ENCODE assay signal across 13 mouse cellular contexts in the genomic region with DNA sequence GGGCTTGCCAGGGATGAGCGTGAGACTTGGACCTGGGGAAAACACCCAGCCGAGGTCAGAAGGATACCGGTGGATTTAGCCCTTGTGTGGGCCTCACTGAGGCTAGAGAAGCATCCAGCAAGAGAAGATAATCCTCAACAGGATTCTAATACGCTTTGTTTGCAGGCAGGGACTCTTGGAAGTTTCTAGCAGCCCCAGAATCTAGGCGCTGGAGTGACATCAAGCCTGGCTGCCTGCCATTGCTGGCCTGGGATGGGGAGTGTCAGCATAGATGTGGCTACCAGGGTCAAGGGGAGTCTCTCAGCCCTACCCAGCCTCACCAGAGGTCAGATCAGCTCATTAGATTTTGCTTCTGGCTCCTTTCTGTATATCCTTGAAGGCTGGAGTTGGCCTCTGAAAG.
DNase-seq lines count a peak whose midpoint lies in the region; ATAC-seq and TF ChIP-seq lines count a peak whose summit lies in the region.
"Had no signal": no experiment of that assay in that cellular context is flagged by ENCODE, and none has a peak within 500 bp of the region (broad histone marks: within the 10 kb centered on the region; RNA-seq: fewer than 3 reads in every experiment).

No protein-coding gene starts in this region.

- peak overlapping the region; percentile 25 for H3K4me3 ChIP-seq in limb, embryonic 12.5 days (replicated peaks)
- no peak overlapping the region for H3K4me3 ChIP-seq in hindbrain, postnatal 0 days (ENCODE audit: low read length)
- H3K4me3 ChIP-seq: embryonic facial prominence, embryonic 15.5 days; liver, embryonic 13.5 days had no signal

- H3K36me3 ChIP-seq in limb, embryonic 12.5 days, result no peaks in the 10 kb centered on the region
- no peaks in the 10 kb centered on the region for H3K36me3 ChIP-seq in hindbrain, postnatal 0 days (ENCODE audit: insufficient read depth, low read length)
- H3K36me3 ChIP-seq: embryonic facial prominence, embryonic 15.5 days; liver, embryonic 13.5 days had no signal

- H3K27ac ChIP-seq in limb, embryonic 12.5 days, result peak overlapping the region; percentile 84
- no peak overlapping the region for H3K27ac ChIP-seq in hindbrain, postnatal 0 days
- H3K27ac ChIP-seq: embryonic facial prominence, embryonic 15.5 days; liver, embryonic 13.5 days had no signal

- H3K4me2 ChIP-seq in limb, embryonic 12.5 days, result peak overlapping the region; percentile 42
- no peak overlapping the region for H3K4me2 ChIP-seq in hindbrain, postnatal 0 days (ENCODE audit: low read depth, low read length)
- H3K4me2 ChIP-seq: embryonic facial prominence, embryonic 15.5 days; liver, embryonic 13.5 days had no signal

- peaks cover 61% of the 10 kb centered on the region for H3K4me1 ChIP-seq in limb, embryonic 12.5 days (replicated peaks)
- peaks cover 5% of the 10 kb centered on the region; the same call in 1 of the 2 replicates for H3K4me1 ChIP-seq in hindbrain, postnatal 0 days (ENCODE audit: insufficient read depth, low read length)
- H3K4me1 ChIP-seq: liver, embryonic 13.5 days had no signal

- WGBS in limb, embryonic 12.5 days, result 49% methylated on average over 5 of the region's 5 CpGs
- WGBS in hindbrain, postnatal 0 days, result 66% methylated on average over 5 of the region's 5 CpGs

- peaks cover 8% of the 10 kb centered on the region for H3K9me3 ChIP-seq in limb, embryonic 12.5 days
- no peaks in the 10 kb centered on the region for H3K9me3 ChIP-seq in hindbrain, postnatal 0 days (ENCODE audit: low read length)
- H3K9me3 ChIP-seq: liver, embryonic 13.5 days had no signal

- peaks cover 39% of the 10 kb centered on the region for H3K27me3 ChIP-seq in limb, embryonic 12.5 days
- H3K27me3 ChIP-seq in hindbrain, postnatal 0 days (ENCODE audit: insufficient read depth, low read length), result no peaks in the 10 kb centered on the region

- H3K9ac ChIP-seq in limb, embryonic 12.5 days (replicated peaks), result peak overlapping the region; percentile 48
- no peak overlapping the region for H3K9ac ChIP-seq in hindbrain, postnatal 0 days (replicated peaks; ENCODE audit: low read length)
- H3K9ac ChIP-seq: embryonic facial prominence, embryonic 15.5 days; liver, embryonic 13.5 days had no signal

- intact Hi-C loops in gastrocnemius, postnatal 14 days (cut with DNase I; ENCODE audit: low total_unique reads), result no loop called here

- ATAC-seq in limb, embryonic 12.5 days (ENCODE audit: insufficient number of reproducible peaks, insufficient read depth, low FRiP score, low TSS enrichment, low read depth), result no peak
- ATAC-seq in frontal cortex, adult (ENCODE audit: low TSS enrichment), result no peak
- no peak for ATAC-seq in megakaryocyte-erythroid progenitor cell, adult 5-6 weeks (replicated peaks; ENCODE audit: low FRiP score, low TSS enrichment, poor library complexity, severe bottlenecking)
- ATAC-seq in hindbrain, postnatal 0 days, result no peak
- ATAC-seq: intestine, postnatal 0 days had no signal

- DNase-seq in kidney, adult 18-20 months, result peak; percentile 9
- no peak for DNase-seq in kidney, adult 9 months
- DNase-seq in adipocyte (ENCODE audit: low spot score), result peak; percentile 15
- peak; percentile 72 for DNase-seq in gastrocnemius, postnatal 14 days
- DNase-seq in hindbrain, postnatal 0 days (ENCODE audit: low spot score), result no peak
- DNase-seq: cerebellum, adult 11-12 months; liver, embryonic 13.5 days; thymus, adult 2 months had no signal

- no peak for TF ChIP-seq CTCF in hindbrain, postnatal 0 days (IDR thresholded peaks at IDR 0.05; ENCODE audit: low read depth)

Comparison
In these comparisons a context has a peak if more than half of its experiments do, and no peak if none do; other contexts are left out.
1. DNase-seq: peak in kidney, adult 18-20 months (single experiment), adipocyte (single experiment) and gastrocnemius, postnatal 14 days (single experiment); none in kidney, adult 9 months (single experiment) and hindbrain, postnatal 0 days (single experiment).